Mouse (Mus musculus) midbrain, embryonic 11.5 days (tissue): Measurements from ENCODE around the gene Aff1. TPM values are rescaled to one million over a fixed set of nuclear protein-coding genes. Genes with fewer than 3 reads are reported as not detected.

Source experiments
- ATAC-seq: fragments of 200-750 bp; cut with Nextera tagmentation; 2 replicates; pipeline ENCODE4 v1.8.0; 2017; ENCODE audit warnings: moderate TSS enrichment, moderate library complexity; ENCODE audit not compliant: low FRiP score
- DNase-seq: peaks from one replicate; pipeline ENCODE4 v3.0.0; 2015; ENCODE audit warnings: low spot score; ENCODE audit errors: missing footprints
- H3K27ac ChIP-seq: fragments of 300-500 bp; sonication (generic); 2 replicates; pipeline ENCODE4 v1.5.1; 2014; ENCODE audit warnings: low read depth, low read length
- H3K27me3 ChIP-seq: fragments of 300-500 bp; sonication (generic); 2 replicates; pipeline ENCODE4 v1.6.1; 2014; ENCODE audit warnings: mild to moderate bottlenecking, low read length, moderate library complexity, mixed read lengths; ENCODE audit not compliant: control insufficient read depth, insufficient read depth
- H3K36me3 ChIP-seq: fragments of 300-500 bp; sonication (generic); 2 replicates; pipeline ENCODE4 v1.6.1; 2014; ENCODE audit warnings: mild to moderate bottlenecking, low read length, moderate library complexity, mixed read lengths; ENCODE audit not compliant: control insufficient read depth, insufficient read depth
- H3K4me1 ChIP-seq: fragments of 300-500 bp; sonication (generic); 2 replicates; pipeline ENCODE4 v1.6.1; 2014; ENCODE audit warnings: low read length; ENCODE audit not compliant: control insufficient read depth, insufficient read depth
- H3K4me2 ChIP-seq: fragments of 300-500 bp; sonication (generic); 2 replicates; pipeline ENCODE4 v1.6.1; 2014; ENCODE audit warnings: mild to moderate bottlenecking, moderate library complexity
- H3K4me3 ChIP-seq: fragments of 300-500 bp; sonication (generic); 2 replicates; pipeline ENCODE4 v1.5.1; 2014; ENCODE audit warnings: low read depth, low read length
- H3K9ac ChIP-seq: fragments of 300-500 bp; sonication (generic); 2 replicates; pipeline ENCODE4 v1.6.1; 2014; ENCODE audit warnings: low read length
- H3K9me3 ChIP-seq: fragments of 300-500 bp; sonication (generic); 2 replicates; pipeline ENCODE4 v1.6.1; 2016; ENCODE audit warnings: low read length; ENCODE audit not compliant: control insufficient read depth
- WGBS: fragments of 180-500 bp; shearing (Covaris S2); extraction: QIAGEN DNeasy Blood & Tissue Kit; methylation state at CpG from one replicate; pipeline ENCODE4 v1.1.7; 2014; 5-methylcytosine and 5-hydroxymethylcytosine counted together
- polyA plus RNA-seq: library from polyadenylated mRNA; unstranded; fragments of >200 nt; fragmentation: Nextera tagmentation; extraction: Ambion mirVana; gene quantifications from 2 replicates; pipeline ENCODE4 v1.2.1, GENCODE M21; 2014

Aff1 gene
- polyA plus RNA-seq, 1 experiment from 2014 or later: 5.9 TPM

- WGBS: 76% methylated on average over 1 of the region's 1 CpGs
- ATAC-seq: no peak
- no peak for DNase-seq
These were observed 37.1 kb downstream of the Aff1 start for GRCm38 (mm10) chr5:103729225-103729624.

GRCm38 (mm10) chr5:103730142-103730541 lies 38.0 kb downstream of the Aff1 start:
- Histone ChIP-seq H3K9me3 (no peaks in the 10 kb centered on the region), H3K27me3 (no peaks in the 10 kb centered on the region), H3K27ac (no peak overlapping the region), H3K36me3 (no peaks in the 10 kb centered on the region), H3K4me1 (peaks cover 2% of the 10 kb centered on the region; the same call in 1 of the 2 replicates), H3K4me2 (no peak overlapping the region), H3K4me3 (no peak overlapping the region), H3K9ac (no peak overlapping the region)
- WGBS: 94% methylated on average over 1 of the region's 1 CpGs
- no peak for ATAC-seq
- no peak for DNase-seq

More at GRCm38 (mm10) chr5:103729225-103729624, 37.1 kb downstream of the Aff1 start:
- no peak overlapping the region for H3K27ac ChIP-seq
- no peaks in the 10 kb centered on the region for H3K9me3 ChIP-seq
- no peaks in the 10 kb centered on the region for H3K36me3 ChIP-seq
- H3K4me1 ChIP-seq: peaks cover 11% of the 10 kb centered on the region
- H3K27me3 ChIP-seq: no peaks in the 10 kb centered on the region
- no peak overlapping the region for H3K9ac ChIP-seq
- no peak overlapping the region for H3K4me3 ChIP-seq
- no peak overlapping the region for H3K4me2 ChIP-seq

- H3K9ac ChIP-seq: no peak overlapping the region
- no peak overlapping the region for H3K4me3 ChIP-seq
- H3K4me1 ChIP-seq: no peaks in the 10 kb centered on the region
- DNase-seq (no peak), ATAC-seq (no peak)
- H3K27ac ChIP-seq: no peak overlapping the region
- H3K27me3 ChIP-seq: no peaks in the 10 kb centered on the region
- no peaks in the 10 kb centered on the region for H3K9me3 ChIP-seq
- H3K4me2 ChIP-seq: no peak overlapping the region
- WGBS: 66% methylated on average over 3 of the region's 3 CpGs
- H3K36me3 ChIP-seq: no peaks in the 10 kb centered on the region
These were observed 38.6 kb downstream of the Aff1 start for GRCm38 (mm10) chr5:103730727-103731126.

- no peak for ATAC-seq
- WGBS: 85% methylated on average over 4 of the region's 4 CpGs
- no peaks in the 10 kb centered on the region for H3K27me3 ChIP-seq
These were observed 40.4 kb downstream of the Aff1 start for GRCm38 (mm10) chr5:103732581-103732980.

GRCm38 (mm10) chr5:103735411-103736112 lies 43.4 kb downstream of the Aff1 start:
- no peak for ATAC-seq
- H3K9me3 ChIP-seq: no peaks in the 10 kb centered on the region
- H3K4me2 ChIP-seq: no peak overlapping the region
- no peaks in the 10 kb centered on the region for H3K36me3 ChIP-seq
- no peaks in the 10 kb centered on the region for H3K4me1 ChIP-seq
- WGBS: 77% methylated on average over 5 of the region's 5 CpGs
- H3K4me3 ChIP-seq: no peak overlapping the region
- no peak for DNase-seq
- H3K9ac ChIP-seq: no peak overlapping the region
- no peak overlapping the region for H3K27ac ChIP-seq
- no peaks in the 10 kb centered on the region for H3K27me3 ChIP-seq

More at GRCm38 (mm10) chr5:103732581-103732980, 40.4 kb downstream of the Aff1 start:
- H3K4me1 ChIP-seq: no peaks in the 10 kb centered on the region
- no peak overlapping the region for H3K4me3 ChIP-seq
- no peaks in the 10 kb centered on the region for H3K36me3 ChIP-seq
- H3K4me2 ChIP-seq: no peak overlapping the region
- no peak overlapping the region for H3K9ac ChIP-seq
- DNase-seq: no peak
- no peaks in the 10 kb centered on the region for H3K9me3 ChIP-seq
- no peak overlapping the region for H3K27ac ChIP-seq

GRCm38 (mm10) chr5:103736553-103737207 lies 44.5 kb downstream of the Aff1 start:
- Histone ChIP-seq H3K27ac (no peak overlapping the region), H3K4me3 (no peak overlapping the region), H3K9ac (no peak overlapping the region), H3K4me2 (no peak overlapping the region), H3K27me3 (no peaks in the 10 kb centered on the region), H3K9me3 (no peaks in the 10 kb centered on the region), H3K36me3 (no peaks in the 10 kb centered on the region), H3K4me1 (no peaks in the 10 kb centered on the region)
- ATAC-seq (no peak), DNase-seq (no peak)
- 75% methylated on average over 6 of the region's 6 CpGs for WGBS

GRCm38 (mm10) chr5:103737208-103738066 lies 45.3 kb downstream of the Aff1 start:
- no peaks in the 10 kb centered on the region for H3K4me1 ChIP-seq
- no peaks in the 10 kb centered on the region for H3K27me3 ChIP-seq
- ATAC-seq (no peak), DNase-seq (no peak)
- H3K9me3 ChIP-seq: no peaks in the 10 kb centered on the region
- WGBS: 85% methylated on average over 26 of the region's 26 CpGs
- H3K36me3 ChIP-seq: no peaks in the 10 kb centered on the region
- no peak overlapping the region for H3K4me2 ChIP-seq
- H3K9ac ChIP-seq: no peak overlapping the region
- H3K27ac ChIP-seq: no peak overlapping the region
- no peak overlapping the region for H3K4me3 ChIP-seq

- no peak overlapping the region for H3K4me3 ChIP-seq
- no peak for DNase-seq
- no peak for ATAC-seq
- 86% methylated on average over 5 of the region's 5 CpGs for WGBS
- no peak overlapping the region for H3K9ac ChIP-seq
- no peaks in the 10 kb centered on the region for H3K4me1 ChIP-seq
- H3K4me2 ChIP-seq: no peak overlapping the region
- no peaks in the 10 kb centered on the region for H3K9me3 ChIP-seq
- H3K36me3 ChIP-seq: no peaks in the 10 kb centered on the region
- H3K27me3 ChIP-seq: no peaks in the 10 kb centered on the region
- no peak overlapping the region for H3K27ac ChIP-seq
These were observed 46.3 kb downstream of the Aff1 start for GRCm38 (mm10) chr5:103738509-103738908.

GRCm38 (mm10) chr5:103739163-103739562 lies 47.0 kb downstream of the Aff1 start:
- no peak overlapping the region for H3K4me3 ChIP-seq
- no peak for DNase-seq
- WGBS: 93% methylated on average over 5 of the region's 5 CpGs
- ATAC-seq: no peak
- H3K9me3 ChIP-seq: no peaks in the 10 kb centered on the region
- no peaks in the 10 kb centered on the region for H3K4me1 ChIP-seq
- no peak overlapping the region for H3K27ac ChIP-seq
- H3K9ac ChIP-seq: no peak overlapping the region
- H3K36me3 ChIP-seq: no peaks in the 10 kb centered on the region
- H3K4me2 ChIP-seq: no peak overlapping the region
- H3K27me3 ChIP-seq: no peaks in the 10 kb centered on the region
